Mouse (Mus musculus) hindbrain, embryonic 10.5 days (tissue): ENCODE measurements around the gene Ankrd26. TPM values are rescaled to one million over a fixed set of nuclear protein-coding genes. Genes with fewer than 3 reads are reported as not detected.
"Not testable (repeated sequence)": the region's sequence is repeated elsewhere in the genome, so short reads cannot be mapped to it uniquely, and the experiment has no call there.

Source experiments
- DNase-seq: peaks from one replicate; pipeline ENCODE4 v3.0.0-alpha.2; 2017; ENCODE audit warnings: low spot score
- H3K27ac ChIP-seq: fragments of 300-500 bp; sonication (generic); 2 replicates; pipeline ENCODE4 v1.5.1; 2016; ENCODE audit warnings: mild to moderate bottlenecking, moderate library complexity
- H3K27me3 ChIP-seq: fragments of 300-500 bp; sonication (generic); 2 replicates; pipeline ENCODE4 v1.6.1; 2016; ENCODE audit warnings: mild to moderate bottlenecking; ENCODE audit not compliant: poor library complexity, insufficient read depth, severe bottlenecking
- H3K36me3 ChIP-seq: fragments of 300-500 bp; sonication (generic); 2 replicates; pipeline ENCODE4 v1.6.1; 2016; ENCODE audit warnings: mild to moderate bottlenecking, moderate library complexity
- H3K4me1 ChIP-seq: fragments of 300-500 bp; sonication (generic); replicated peaks from 2 replicates; pipeline ENCODE4 v1.6.1; 2016; ENCODE audit warnings: mild to moderate bottlenecking
- H3K4me3 ChIP-seq: fragments of 300-500 bp; sonication (generic); 2 replicates; pipeline ENCODE4 v1.5.1; 2016; ENCODE audit warnings: mild to moderate bottlenecking, moderate library complexity
- H3K9me3 ChIP-seq: fragments of 300-500 bp; sonication (generic); 2 replicates; pipeline ENCODE4 v1.6.1; 2016; ENCODE audit warnings: mild to moderate bottlenecking, moderate library complexity
- WGBS: fragments of 180-500 bp; shearing (Covaris S2); methylation state at CpG from one replicate; pipeline ENCODE4 v1.1.7; 2016; 5-methylcytosine and 5-hydroxymethylcytosine counted together
- polyA plus RNA-seq: library from polyadenylated mRNA; unstranded; fragments of >200 nt; fragmentation: Nextera tagmentation; extraction: Ambion mirVana; gene quantifications from 2 replicates; pipeline ENCODE4 v1.2.1, GENCODE M21; 2016

Gene Ankrd26
- 13.0 and 17.4 TPM in 2 replicates for polyA plus RNA-seq

GRCm38 (mm10) chr6:118561745-118562609 is at the start of gene Ankrd26:
TSS of gene Ankrd26 (minus strand) at chr6:118562226.
- peaks cover 39% of the 10 kb centered on the region for H3K4me1 ChIP-seq
- H3K9me3 ChIP-seq: no peaks in the 10 kb centered on the region
- peak within 1 kb of the TSS; percentile 70 for H3K4me3 ChIP-seq
- H3K36me3 ChIP-seq: peaks cover 28% of the 10 kb centered on the region
- peak; percentile 93 for DNase-seq
- no peaks in the 10 kb centered on the region for H3K27me3 ChIP-seq
- H3K27ac ChIP-seq: peak within 1 kb of the TSS; percentile 94
- WGBS: 6% methylated on average over 54 of the region's 54 CpGs

GRCm38 (mm10) chr6:118608906-118609305 is 46.9 kb upstream of the Ankrd26 start:
- no peaks in the 10 kb centered on the region for H3K36me3 ChIP-seq
- H3K4me3 ChIP-seq: no peak overlapping the region
- DNase-seq: no peak
- WGBS: 88% methylated on average over 6 of the region's 6 CpGs
- H3K9me3 ChIP-seq: no peaks in the 10 kb centered on the region
- H3K27me3 ChIP-seq: no peaks in the 10 kb centered on the region
- no peaks in the 10 kb centered on the region; the same call in 1 of the 2 replicates for H3K4me1 ChIP-seq
- H3K27ac ChIP-seq: no peak overlapping the region

- Histone ChIP-seq H3K4me1 (no peaks in the 10 kb centered on the region; the same call in none of the 2 replicates), H3K27ac (no peak overlapping the region), H3K4me3 (no peak overlapping the region), H3K27me3 (no peaks in the 10 kb centered on the region), H3K36me3 (no peaks in the 10 kb centered on the region), H3K9me3 (no peaks in the 10 kb centered on the region)
- DNase-seq: no peak
- 75% methylated on average over 7 of the region's 7 CpGs for WGBS
Measured at GRCm38 (mm10) chr6:118605974-118606373, 43.9 kb upstream of the Ankrd26 start.

- WGBS: 93% methylated on average over 7 of the region's 7 CpGs
- Histone ChIP-seq H3K36me3 (no peaks in the 10 kb centered on the region), H3K9me3 (no peaks in the 10 kb centered on the region), H3K27me3 (no peaks in the 10 kb centered on the region), H3K27ac (no peak overlapping the region), H3K4me1 (no peaks in the 10 kb centered on the region; the same call in 1 of the 2 replicates), H3K4me3 (no peak overlapping the region)
- no peak for DNase-seq
Measured at GRCm38 (mm10) chr6:118603825-118604224, 41.8 kb upstream of the Ankrd26 start.

GRCm38 (mm10) chr6:118595681-118596055 is 33.6 kb upstream of the Ankrd26 start:
- Histone ChIP-seq H3K36me3 (no peaks in the 10 kb centered on the region), H3K27me3 (peaks cover 49% of the 10 kb centered on the region), H3K4me3 (no peak overlapping the region), H3K9me3 (no peaks in the 10 kb centered on the region), H3K27ac (no peak overlapping the region), H3K4me1 (peaks cover 23% of the 10 kb centered on the region)
- WGBS: 62% methylated on average over 9 of the region's 9 CpGs
- DNase-seq: no peak

GRCm38 (mm10) chr6:118594833-118595680 is 33.0 kb upstream of the Ankrd26 start:
- Histone ChIP-seq H3K9me3 (no peaks in the 10 kb centered on the region), H3K4me1 (peaks cover 23% of the 10 kb centered on the region), H3K36me3 (no peaks in the 10 kb centered on the region), H3K27ac (no peak overlapping the region), H3K27me3 (peaks cover 49% of the 10 kb centered on the region), H3K4me3 (no peak overlapping the region)
- WGBS: 90% methylated on average over 10 of the region's 10 CpGs
- DNase-seq: no peak

- WGBS: 33% methylated on average over 10 of the region's 10 CpGs
- H3K4me3 ChIP-seq: peak overlapping the region; percentile 61
- no peak for DNase-seq
- H3K4me1 ChIP-seq: peaks cover 23% of the 10 kb centered on the region
- H3K27me3 ChIP-seq: peaks cover 49% of the 10 kb centered on the region
- H3K27ac ChIP-seq: peak overlapping the region; percentile 46; the same call in 1 of the 2 replicates
- H3K36me3 ChIP-seq: no peaks in the 10 kb centered on the region
- H3K9me3 ChIP-seq: no peaks in the 10 kb centered on the region
Measured at GRCm38 (mm10) chr6:118594070-118594469, 32.0 kb upstream of the Ankrd26 start.

- H3K27ac ChIP-seq: peak overlapping the region; percentile 46; the same call in 1 of the 2 replicates
Measured at GRCm38 (mm10) chr6:118593377-118594061, 31.5 kb upstream of the Ankrd26 start.

GRCm38 (mm10) chr6:118592662-118593376 is 30.8 kb upstream of the Ankrd26 start:
- peak overlapping the region; percentile 46; the same call in 1 of the 2 replicates for H3K27ac ChIP-seq
- no peak for DNase-seq
- peak overlapping the region; percentile 61 for H3K4me3 ChIP-seq
- peaks cover 49% of the 10 kb centered on the region for H3K27me3 ChIP-seq
- H3K9me3 ChIP-seq: no peaks in the 10 kb centered on the region
- H3K4me1 ChIP-seq: peaks cover 23% of the 10 kb centered on the region
- no peaks in the 10 kb centered on the region for H3K36me3 ChIP-seq
- 20% methylated on average over 21 of the region's 21 CpGs for WGBS

More at GRCm38 (mm10) chr6:118593377-118594061, 31.5 kb upstream of the Ankrd26 start:
- no peaks in the 10 kb centered on the region for H3K36me3 ChIP-seq
- peak overlapping the region; percentile 61 for H3K4me3 ChIP-seq
- no peaks in the 10 kb centered on the region for H3K9me3 ChIP-seq
- peaks cover 49% of the 10 kb centered on the region for H3K27me3 ChIP-seq
- peak; percentile 54 for DNase-seq
- peaks cover 23% of the 10 kb centered on the region for H3K4me1 ChIP-seq
- under 1% methylated on average over 34 of the region's 34 CpGs for WGBS

GRCm38 (mm10) chr6:118578741-118579140 is 16.7 kb upstream of the Ankrd26 start:
- not testable (repeated sequence) for H3K4me3 ChIP-seq, DNase-seq, H3K9me3 ChIP-seq, H3K36me3 ChIP-seq, H3K27ac ChIP-seq, H3K4me1 ChIP-seq, H3K27me3 ChIP-seq
- WGBS: 84% methylated on average over 4 of the region's 4 CpGs

GRCm38 (mm10) chr6:118574351-118574750 is 12.3 kb upstream of the Ankrd26 start:
- no peaks in the 10 kb centered on the region for H3K9me3 ChIP-seq
- no peak for DNase-seq

GRCm38 (mm10) chr6:118567816-118568215 is 5.8 kb upstream of the Ankrd26 start:
- DNase-seq: no peak
- WGBS: 96% methylated on average over 3 of the region's 3 CpGs
- Histone ChIP-seq H3K4me3 (no peak overlapping the region), H3K36me3 (0 out of 2 replicates have a peak, but pooled peaks cover 3% of the 10 kb centered on the region), H3K27me3 (no peaks in the 10 kb centered on the region), H3K9me3 (no peaks in the 10 kb centered on the region), H3K27ac (no peak overlapping the region), H3K4me1 (peaks cover 10% of the 10 kb centered on the region)

More at GRCm38 (mm10) chr6:118574351-118574750, 12.3 kb upstream of the Ankrd26 start:
- H3K27ac ChIP-seq: no peak overlapping the region
- WGBS: 89% methylated on average over 6 of the region's 6 CpGs
- H3K36me3 ChIP-seq: no peaks in the 10 kb centered on the region
- no peaks in the 10 kb centered on the region for H3K27me3 ChIP-seq
- no peaks in the 10 kb centered on the region for H3K4me1 ChIP-seq
- no peak overlapping the region for H3K4me3 ChIP-seq
